Mouse (Mus musculus): Measurements from ENCODE around the gene Pde7b. TPM values are rescaled to one million over a fixed set of nuclear protein-coding genes. Genes with fewer than 3 reads are reported as not detected.

Pde7b gene
- 17.4 and 25.4 TPM in 2 replicates for polyA plus RNA-seq (2012; rRNA removed)

DNA sequence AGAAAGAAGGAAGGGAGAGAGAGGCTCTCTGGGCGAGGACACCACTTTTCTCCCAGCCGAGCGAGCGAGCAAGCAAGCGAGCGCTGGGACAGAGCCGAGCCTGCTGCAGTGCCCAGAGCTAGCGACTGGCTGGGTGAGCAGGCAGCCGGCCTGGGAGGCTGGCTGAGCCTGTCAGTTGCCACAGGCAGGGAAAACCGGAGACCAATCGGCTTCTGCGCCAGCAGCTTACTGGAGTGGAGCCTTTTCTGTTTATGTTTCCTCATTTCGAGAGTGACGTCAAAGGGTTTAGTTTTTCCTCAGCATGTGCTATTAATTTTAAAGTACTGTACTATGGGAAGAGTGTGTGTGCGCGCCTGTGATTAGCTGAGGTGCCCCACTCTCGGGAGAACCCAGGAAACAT, at the start of gene Pde7b:
TSS of gene Pde7b (minus strand) at position 173 of the 400 bp plus-strand sequence.
- TF ChIP-seq CTCF (IDR thresholded peaks at IDR 0.05; ENCODE audit: extremely low read depth, insufficient read depth, low read length) (no peak), POLR2A (IDR thresholded peaks at IDR 0.05; ENCODE audit: extremely low read depth, insufficient read depth, low read length) (peak; percentile 94)
- 0 out of 2 replicates have a peak within 1 kb of the TSS, but pooled peaks have one; percentile 25 for H3K27ac ChIP-seq (ENCODE audit: insufficient read depth, low read length)
- peak within 1 kb of the TSS; percentile 58 for H3K4me3 ChIP-seq (ENCODE audit: insufficient read depth, low read length)
- H3K4me1 ChIP-seq (ENCODE audit: control insufficient read depth, insufficient read depth, low read length): peaks cover 2% of the 10 kb centered on the region; the same call in 1 of the 2 replicates

- H3K27ac ChIP-seq (ENCODE audit: insufficient read depth, low read length): no peak overlapping the region
- TF ChIP-seq POLR2A (IDR thresholded peaks at IDR 0.05; ENCODE audit: extremely low read depth, insufficient read depth, low read length) (no peak), CTCF (IDR thresholded peaks at IDR 0.05; ENCODE audit: extremely low read depth, insufficient read depth, low read length) (no peak)
- H3K4me1 ChIP-seq (ENCODE audit: control insufficient read depth, insufficient read depth, low read length): no peaks in the 10 kb centered on the region
- no peak overlapping the region for H3K4me3 ChIP-seq (ENCODE audit: insufficient read depth, low read length)
Measured at GRCm38 (mm10) chr10:20772056-20772455, 47.2 kb upstream of the Pde7b start.

- no peaks in the 10 kb centered on the region for H3K4me1 ChIP-seq (ENCODE audit: control insufficient read depth, insufficient read depth, low read length)
- no peak overlapping the region for H3K27ac ChIP-seq (ENCODE audit: insufficient read depth, low read length)
- H3K4me3 ChIP-seq (ENCODE audit: insufficient read depth, low read length): no peak overlapping the region
- TF ChIP-seq POLR2A (IDR thresholded peaks at IDR 0.05; ENCODE audit: extremely low read depth, insufficient read depth, low read length) (no peak), CTCF (IDR thresholded peaks at IDR 0.05; ENCODE audit: extremely low read depth, insufficient read depth, low read length) (no peak)
Measured at GRCm38 (mm10) chr10:20770418-20770888, 45.6 kb upstream of the Pde7b start.

- no peak for TF ChIP-seq POLR2A (IDR thresholded peaks at IDR 0.05; ENCODE audit: extremely low read depth, insufficient read depth, low read length)
- TF ChIP-seq CTCF (IDR thresholded peaks at IDR 0.05; ENCODE audit: extremely low read depth, insufficient read depth, low read length): no peak
- no peaks in the 10 kb centered on the region for H3K4me1 ChIP-seq (ENCODE audit: control insufficient read depth, insufficient read depth, low read length)
- H3K27ac ChIP-seq (ENCODE audit: insufficient read depth, low read length): no peak overlapping the region
- H3K4me3 ChIP-seq (ENCODE audit: insufficient read depth, low read length): no peak overlapping the region
Measured at GRCm38 (mm10) chr10:20769557-20770417, 44.9 kb upstream of the Pde7b start.

DNA sequence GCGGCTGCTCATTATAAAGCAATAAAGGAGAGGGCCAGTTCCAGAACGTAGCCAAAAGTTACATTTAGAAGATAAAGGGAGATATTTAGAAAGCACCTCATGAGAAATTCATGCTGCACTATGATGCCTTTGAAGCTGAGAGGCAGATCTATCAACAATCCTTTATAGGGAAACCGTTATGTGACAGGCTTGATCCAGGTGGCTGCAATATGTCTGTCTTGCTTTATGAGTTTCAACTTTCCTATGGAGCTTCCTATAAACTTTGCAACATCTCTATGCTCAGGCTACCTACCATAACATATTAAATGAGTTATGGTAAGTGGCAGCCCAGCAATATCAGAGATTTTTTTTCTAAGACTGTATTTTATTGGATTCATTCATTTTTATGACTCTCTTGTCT, 39.5 kb upstream of the Pde7b start:
- H3K4me3 ChIP-seq (ENCODE audit: insufficient read depth, low read length): no peak overlapping the region
- no peak overlapping the region for H3K27ac ChIP-seq (ENCODE audit: insufficient read depth, low read length)
- TF ChIP-seq CTCF (IDR thresholded peaks at IDR 0.05; ENCODE audit: extremely low read depth, insufficient read depth, low read length) (no peak), POLR2A (IDR thresholded peaks at IDR 0.05; ENCODE audit: extremely low read depth, insufficient read depth, low read length) (no peak)
- no peaks in the 10 kb centered on the region for H3K4me1 ChIP-seq (ENCODE audit: control insufficient read depth, insufficient read depth, low read length)

DNA sequence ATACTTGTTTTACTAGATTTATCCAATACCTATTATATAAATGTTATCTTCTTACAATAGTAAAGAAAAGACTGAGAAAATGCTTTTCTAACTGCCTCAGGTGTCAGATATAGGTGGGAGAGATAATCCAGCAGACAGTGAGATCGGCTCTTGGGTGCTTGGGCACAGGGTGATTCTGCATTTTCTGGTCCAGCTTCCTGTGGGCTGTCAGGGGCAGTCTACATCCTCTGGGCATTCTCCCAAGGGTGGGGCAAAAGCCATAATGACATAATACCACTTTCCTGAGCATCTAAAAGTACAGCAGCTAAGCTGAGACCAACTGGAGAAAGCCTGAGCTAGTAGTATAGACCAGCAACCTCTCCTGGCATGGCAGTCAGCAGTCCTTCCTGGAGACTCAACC, 34.1 kb upstream of the Pde7b start:
- Histone ChIP-seq H3K27ac (ENCODE audit: insufficient read depth, low read length) (no peak overlapping the region), H3K4me1 (ENCODE audit: control insufficient read depth, insufficient read depth, low read length) (no peaks in the 10 kb centered on the region), H3K4me3 (ENCODE audit: insufficient read depth, low read length) (no peak overlapping the region)
- no peak for TF ChIP-seq POLR2A (IDR thresholded peaks at IDR 0.05; ENCODE audit: extremely low read depth, insufficient read depth, low read length)
- no peak for TF ChIP-seq CTCF (IDR thresholded peaks at IDR 0.05; ENCODE audit: extremely low read depth, insufficient read depth, low read length)

- H3K4me1 ChIP-seq (ENCODE audit: control insufficient read depth, insufficient read depth, low read length): no peaks in the 10 kb centered on the region
- no peak overlapping the region for H3K4me3 ChIP-seq (ENCODE audit: insufficient read depth, low read length)
- no peak for TF ChIP-seq POLR2A (IDR thresholded peaks at IDR 0.05; ENCODE audit: extremely low read depth, insufficient read depth, low read length)
- no peak for TF ChIP-seq CTCF (IDR thresholded peaks at IDR 0.05; ENCODE audit: extremely low read depth, insufficient read depth, low read length)
- H3K27ac ChIP-seq (ENCODE audit: insufficient read depth, low read length): no peak overlapping the region
Measured at GRCm38 (mm10) chr10:20758259-20758658, 33.4 kb upstream of the Pde7b start.

- Histone ChIP-seq H3K4me1 (ENCODE audit: control insufficient read depth, insufficient read depth, low read length) (no peaks in the 10 kb centered on the region), H3K4me3 (ENCODE audit: insufficient read depth, low read length) (no peak overlapping the region), H3K27ac (ENCODE audit: insufficient read depth, low read length) (no peak overlapping the region)
- TF ChIP-seq POLR2A (IDR thresholded peaks at IDR 0.05; ENCODE audit: extremely low read depth, insufficient read depth, low read length) (no peak), CTCF (IDR thresholded peaks at IDR 0.05; ENCODE audit: extremely low read depth, insufficient read depth, low read length) (no peak)
Measured at GRCm38 (mm10) chr10:20756219-20756618, 31.3 kb upstream of the Pde7b start.

- H3K4me1 ChIP-seq (ENCODE audit: control insufficient read depth, insufficient read depth, low read length): no peaks in the 10 kb centered on the region
- no peak overlapping the region for H3K4me3 ChIP-seq (ENCODE audit: insufficient read depth, low read length)
- H3K27ac ChIP-seq (ENCODE audit: insufficient read depth, low read length): no peak overlapping the region
- TF ChIP-seq CTCF (IDR thresholded peaks at IDR 0.05; ENCODE audit: extremely low read depth, insufficient read depth, low read length): no peak
- no peak for TF ChIP-seq POLR2A (IDR thresholded peaks at IDR 0.05; ENCODE audit: extremely low read depth, insufficient read depth, low read length)
Measured at GRCm38 (mm10) chr10:20752883-20753282, 28.0 kb upstream of the Pde7b start.
